Mouse (Mus musculus) heart, postnatal 0 days (tissue): Measurements from ENCODE around the gene Pax5. TPM values are rescaled to one million over a fixed set of nuclear protein-coding genes. Genes with fewer than 3 reads are reported as not detected.
A peak's percentile ranks its signal among the peaks of the same experiment; 100 is the strongest.

Experiments used
- ATAC-seq: fragments of 200-750 bp; cut with Nextera tagmentation; 2 replicates; pipeline ENCODE4 v1.8.0; 2017; ENCODE audit warnings: low read depth, moderate number of reproducible peaks, moderate library complexity; ENCODE audit not compliant: insufficient read depth
- DNase-seq: peaks from one replicate; pipeline ENCODE4 v3.0.0-alpha.2; 2016; ENCODE audit warnings: low spot score
- H3K27ac ChIP-seq: fragments of 300-500 bp; sonication (generic); 2 replicates; pipeline ENCODE4 v1.5.1; 2014; ENCODE audit warnings: low read depth, mild to moderate bottlenecking
- H3K27me3 ChIP-seq: fragments of 300-500 bp; sonication (generic); 2 replicates; pipeline ENCODE4 v1.6.1; 2014; ENCODE audit warnings: low read length, mixed read lengths; ENCODE audit not compliant: control insufficient read depth, insufficient read depth
- H3K36me3 ChIP-seq: fragments of 300-500 bp; sonication (generic); replicated peaks from 2 replicates; pipeline ENCODE4 v1.6.1; 2014; ENCODE audit warnings: low read length, mixed read lengths; ENCODE audit not compliant: control insufficient read depth, insufficient read depth
- H3K4me1 ChIP-seq: fragments of 300-500 bp; sonication (generic); 2 replicates; pipeline ENCODE4 v1.6.1; 2014; ENCODE audit warnings: antibody characterized with exemption; ENCODE audit not compliant: control insufficient read depth, insufficient read depth
- H3K4me2 ChIP-seq: fragments of 300-500 bp; sonication (generic); 2 replicates; pipeline ENCODE4 v1.6.1; 2014; ENCODE audit warnings: low read depth, mild to moderate bottlenecking, low read length, moderate library complexity
- H3K4me3 ChIP-seq: fragments of 300-500 bp; sonication (generic); 2 replicates; pipeline ENCODE4 v1.5.1; 2014; ENCODE audit warnings: low read depth, low read length
- H3K9ac ChIP-seq: fragments of 300-500 bp; sonication (generic); replicated peaks from 2 replicates; pipeline ENCODE4 v1.6.1; 2014; ENCODE audit warnings: low read depth, low read length, mixed read lengths
- H3K9me3 ChIP-seq: fragments of 300-500 bp; sonication (generic); replicated peaks from 2 replicates; pipeline ENCODE4 v1.6.1; 2016; ENCODE audit warnings: low read length; ENCODE audit not compliant: control insufficient read depth
- CTCF ChIP-seq: IDR thresholded peaks from 2 replicates; pipeline ENCODE4 v1.5.1; 2016; ENCODE audit warnings: antibody characterized with exemption, control low read depth, low read depth
- EP300 ChIP-seq: IDR thresholded peaks from 2 replicates; pipeline ENCODE4 v1.6.1; 2016; ENCODE audit warnings: antibody characterized with exemption, low read depth
- WGBS: fragments of 180-500 bp; shearing (Covaris S2); extraction: QIAGEN DNeasy Blood & Tissue Kit; methylation state at CpG from one replicate; pipeline ENCODE4 v1.1.7; 2014; 5-methylcytosine and 5-hydroxymethylcytosine counted together
- polyA plus RNA-seq: library from polyadenylated mRNA; unstranded; fragments of >200 nt; fragmentation: Nextera tagmentation; extraction: Ambion mirVana; gene quantifications from 2 replicates; pipeline ENCODE4 v1.2.1, GENCODE M21; 2015
- total RNA-seq: library from RNA; depleted of rRNA; stranded (reverse); fragments of >200 nt; gene quantifications from 2 replicates; pipeline ENCODE4 v1.2.3, GENCODE M21; 2014; ENCODE audit warnings: low replicate concordance

Pax5 gene
- total and polyA plus RNA-seq, 2 experiments from 2014 or later = not detected

DNA sequence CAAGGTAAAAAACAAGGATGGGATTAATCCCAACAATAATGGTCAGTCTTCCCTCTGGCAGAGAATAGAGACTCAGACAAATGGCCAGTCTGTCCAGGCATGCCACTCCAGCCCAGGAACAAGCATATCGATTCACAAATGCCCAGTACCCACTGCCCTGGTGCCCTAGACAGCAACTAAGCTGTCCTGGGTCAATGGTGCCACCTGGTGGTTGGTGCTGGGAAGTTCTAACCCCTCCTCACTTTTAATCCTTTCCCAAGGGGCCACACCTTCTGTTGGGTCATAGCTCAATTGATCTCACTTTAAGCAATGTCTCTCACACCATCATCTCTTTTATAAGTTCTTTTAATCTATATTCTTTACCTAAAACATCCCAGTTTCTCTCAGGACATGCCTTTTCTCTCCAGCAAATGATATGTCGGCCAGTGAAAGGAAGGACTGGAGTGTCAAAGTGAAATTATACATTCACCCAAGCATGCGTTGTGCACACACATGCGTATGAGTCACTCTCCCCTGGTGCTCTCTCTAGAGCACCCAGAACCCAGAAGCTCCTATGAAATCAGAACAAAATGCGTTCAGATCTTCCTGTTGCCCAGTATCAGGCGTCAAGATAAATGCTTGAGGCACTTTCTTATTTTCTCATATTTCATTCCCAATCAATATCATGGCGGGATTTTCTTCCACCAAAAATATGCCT lies 40.7 kb downstream of the Pax5 start:
- 79% methylated on average over 7 of the region's 7 CpGs for WGBS
- TF ChIP-seq EP300 (no peak), CTCF (peak; percentile 66)
- H3K9me3 ChIP-seq = no peaks in the 10 kb centered on the region
- no peaks in the 10 kb centered on the region for H3K4me1 ChIP-seq
- peaks cover 28% of the 10 kb centered on the region for H3K27me3 ChIP-seq
- no peak overlapping the region for H3K27ac ChIP-seq
- no peak overlapping the region for H3K9ac ChIP-seq
- ATAC-seq = no peak
- no peak overlapping the region for H3K4me3 ChIP-seq
- no peaks in the 10 kb centered on the region for H3K36me3 ChIP-seq
- DNase-seq = no peak
- H3K4me2 ChIP-seq = no peak overlapping the region

DNA sequence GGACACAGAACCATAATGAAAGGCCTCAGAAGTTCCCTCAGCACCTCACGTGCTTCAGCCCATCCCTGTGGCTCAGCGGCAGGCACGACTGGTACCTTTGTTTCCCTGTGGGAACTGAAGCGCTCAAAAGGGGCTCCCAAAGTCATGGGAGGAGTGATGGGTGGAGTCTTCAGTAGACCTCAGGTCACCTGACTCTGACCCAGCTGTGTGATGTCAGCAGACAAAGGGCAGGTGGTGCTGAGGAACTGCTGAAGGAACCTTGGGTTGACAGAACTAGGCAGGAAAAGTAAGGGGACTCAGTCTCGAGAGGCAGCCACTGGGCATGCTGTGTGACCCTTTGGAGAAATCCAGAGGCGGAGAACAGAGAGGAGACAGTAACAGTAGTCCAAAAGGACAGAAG lies 41.7 kb downstream of the Pax5 start:
- no peak overlapping the region for H3K4me3 ChIP-seq
- H3K4me2 ChIP-seq = no peak overlapping the region
- H3K9me3 ChIP-seq = no peaks in the 10 kb centered on the region
- TF ChIP-seq CTCF = no peak
- TF ChIP-seq EP300 = no peak
- DNase-seq = no peak
- H3K27ac ChIP-seq = no peak overlapping the region
- 0 out of 2 replicates have a peak, but pooled peaks cover 7% of the 10 kb centered on the region for H3K4me1 ChIP-seq
- no peak for ATAC-seq
- no peaks in the 10 kb centered on the region for H3K36me3 ChIP-seq
- WGBS = 73% methylated on average over 6 of the region's 6 CpGs
- H3K27me3 ChIP-seq = peaks cover 39% of the 10 kb centered on the region
- H3K9ac ChIP-seq = no peak overlapping the region

DNA sequence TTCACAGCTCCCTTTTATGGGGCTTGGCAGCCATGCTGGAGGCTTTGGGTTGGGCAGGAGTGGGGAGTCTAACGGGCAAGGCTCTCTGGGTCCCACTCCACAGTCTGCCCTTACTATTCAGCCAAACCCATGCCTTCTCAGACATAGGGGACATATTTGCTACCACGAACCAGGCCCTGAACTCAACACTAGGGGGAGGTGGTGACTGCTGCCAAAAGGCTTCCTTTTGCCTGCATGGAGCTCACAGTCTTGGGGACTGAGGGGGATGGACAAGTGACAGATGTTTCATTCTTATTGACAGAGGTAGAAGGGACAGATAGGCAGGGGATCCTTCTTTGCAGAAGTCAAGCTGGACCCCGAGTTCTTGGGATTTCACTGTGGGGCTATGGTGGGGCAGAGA lies 42.1 kb downstream of the Pax5 start:
- no peak overlapping the region for H3K9ac ChIP-seq
- H3K27me3 ChIP-seq = peaks cover 43% of the 10 kb centered on the region
- no peaks in the 10 kb centered on the region for H3K36me3 ChIP-seq
- no peak overlapping the region for H3K4me3 ChIP-seq
- no peak overlapping the region for H3K27ac ChIP-seq
- TF ChIP-seq EP300 = no peak
- TF ChIP-seq CTCF = no peak; the same call in 1 of the 2 replicates
- H3K4me1 ChIP-seq = 0 out of 2 replicates have a peak, but pooled peaks cover 7% of the 10 kb centered on the region
- no peak overlapping the region for H3K4me2 ChIP-seq
- 58% methylated on average over 3 of the region's 3 CpGs for WGBS
- ATAC-seq (no peak), DNase-seq (no peak)
- no peaks in the 10 kb centered on the region for H3K9me3 ChIP-seq

DNA sequence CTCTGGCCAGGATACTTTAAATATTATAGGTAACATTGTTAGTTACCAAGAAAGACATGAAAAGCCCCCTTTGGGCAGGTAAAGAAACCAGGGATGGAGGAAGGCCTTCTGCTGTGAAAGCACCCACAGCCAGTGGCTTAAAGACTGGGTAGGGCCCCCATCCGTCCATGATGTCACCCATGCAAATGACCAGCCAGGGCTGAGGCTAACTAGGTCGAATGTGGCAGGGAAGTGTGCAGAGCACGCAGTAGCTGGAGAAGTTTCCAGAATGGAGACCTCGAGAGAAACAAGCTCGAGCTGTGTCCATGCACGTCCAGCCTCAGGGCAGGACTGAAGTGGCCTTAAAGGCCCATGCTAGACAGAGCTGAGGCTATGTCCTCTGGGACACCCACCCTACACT lies 42.9 kb downstream of the Pax5 start:
- Histone ChIP-seq H3K4me2 (no peak overlapping the region), H3K9me3 (no peaks in the 10 kb centered on the region), H3K36me3 (no peaks in the 10 kb centered on the region), H3K27ac (no peak overlapping the region), H3K9ac (no peak overlapping the region), H3K27me3 (peaks cover 51% of the 10 kb centered on the region), H3K4me1 (0 out of 2 replicates have a peak, but pooled peaks cover 7% of the 10 kb centered on the region), H3K4me3 (no peak overlapping the region)
- ATAC-seq (no peak), DNase-seq (no peak)
- 65% methylated on average over 6 of the region's 6 CpGs for WGBS
- TF ChIP-seq CTCF = no peak
- no peak for TF ChIP-seq EP300

DNA sequence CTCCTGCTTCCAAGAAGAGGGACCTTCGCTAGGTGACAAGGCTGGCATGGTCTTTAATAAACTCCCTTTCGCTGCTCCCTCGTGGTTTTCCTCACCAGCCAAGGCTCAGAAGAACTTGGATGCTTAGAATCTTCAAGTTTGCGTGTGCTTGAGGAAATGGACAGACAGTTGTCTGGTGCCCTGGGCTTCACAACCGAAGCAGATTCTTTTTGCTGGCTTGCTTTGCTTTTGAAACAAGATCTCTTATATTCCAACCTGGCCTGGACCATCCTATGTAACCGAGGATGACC lies 45.6 kb downstream of the Pax5 start:
- H3K36me3 ChIP-seq = no peaks in the 10 kb centered on the region
- H3K27me3 ChIP-seq = peaks cover 57% of the 10 kb centered on the region
- peak overlapping the region; percentile 56 for H3K4me3 ChIP-seq
- peak overlapping the region; percentile 93 for H3K4me2 ChIP-seq
- TF ChIP-seq CTCF = no peak
- TF ChIP-seq EP300 = no peak
- no peak overlapping the region for H3K9ac ChIP-seq
- no peak overlapping the region for H3K27ac ChIP-seq
- H3K4me1 ChIP-seq = 0 out of 2 replicates have a peak, but pooled peaks cover 7% of the 10 kb centered on the region
- ATAC-seq = no peak
- no peak for DNase-seq
- H3K9me3 ChIP-seq = no peaks in the 10 kb centered on the region
- WGBS = 27% methylated on average over 6 of the region's 6 CpGs
